Mouse (Mus musculus): ENCODE data around the gene Cys1. TPM values are rescaled to one million over a fixed set of nuclear protein-coding genes. Genes with fewer than 3 reads are reported as not detected.

Cys1 gene
- polyA plus RNA-seq, 1 experiment from 2014 or later = 0.97 TPM

DNA sequence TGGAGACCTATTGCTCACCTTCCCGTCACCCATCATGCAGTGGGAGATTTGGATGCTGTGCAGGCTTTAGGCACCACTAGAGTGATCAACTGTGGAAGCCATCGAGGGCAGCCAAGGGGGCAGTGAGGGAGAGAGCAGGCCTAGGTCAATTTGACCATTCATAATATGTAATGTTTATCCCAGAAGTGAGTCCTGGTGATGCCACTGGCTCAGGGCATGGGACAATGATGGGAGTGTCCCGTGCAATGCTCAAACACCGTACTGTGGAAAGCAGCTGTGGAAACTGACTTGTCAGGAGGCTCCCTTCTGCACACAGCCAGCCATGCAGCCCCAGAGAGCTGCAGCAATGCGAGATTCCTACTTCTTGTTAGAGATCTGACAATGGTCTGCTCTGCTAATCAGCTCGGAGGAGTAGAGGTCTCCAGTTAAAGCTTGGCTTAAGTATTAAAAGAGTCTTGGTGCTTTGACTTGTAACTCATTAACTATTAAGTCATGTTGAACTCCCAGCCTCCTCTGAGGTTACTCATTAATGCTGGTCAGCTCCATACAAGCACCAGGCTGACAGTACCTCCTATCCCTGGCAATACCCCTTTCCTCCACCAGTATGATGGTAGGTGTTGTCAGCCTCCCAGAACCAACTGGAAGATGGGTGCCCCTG lies 4.6 kb upstream of the Cys1 start:
- Histone ChIP-seq H3K9me3 (replicated peaks; ENCODE audit: control insufficient read depth, low read length) (no peaks in the 10 kb centered on the region), H3K4me3 (ENCODE audit: low read length) (no peak overlapping the region), H3K4me2 (ENCODE audit: low read depth, low read length) (no peak overlapping the region), H3K4me1 (ENCODE audit: control insufficient read depth, insufficient read depth, low read length) (peaks cover 15% of the 10 kb centered on the region), H3K27ac (ENCODE audit: low read length) (no peak overlapping the region), H3K9ac (ENCODE audit: low read length) (no peak overlapping the region), H3K36me3 (ENCODE audit: control insufficient read depth, insufficient read depth) (no peaks in the 10 kb centered on the region), H3K27me3 (ENCODE audit: control insufficient read depth, insufficient read depth, low read length) (peaks cover 11% of the 10 kb centered on the region)
- 70% methylated on average over 6 of the region's 6 CpGs for WGBS
- no peak for ATAC-seq (replicated peaks; ENCODE audit: extremely low read depth, insufficient read depth, low FRiP score)

- no peak for ATAC-seq (replicated peaks; ENCODE audit: extremely low read depth, insufficient read depth, low FRiP score)
- Histone ChIP-seq H3K4me2 (ENCODE audit: low read depth, low read length) (no peak overlapping the region), H3K9ac (ENCODE audit: low read length) (no peak overlapping the region), H3K4me3 (ENCODE audit: low read length) (no peak overlapping the region), H3K9me3 (replicated peaks; ENCODE audit: control insufficient read depth, low read length) (no peaks in the 10 kb centered on the region), H3K27ac (ENCODE audit: low read length) (no peak overlapping the region), H3K4me1 (ENCODE audit: control insufficient read depth, insufficient read depth, low read length) (peaks cover 27% of the 10 kb centered on the region), H3K36me3 (ENCODE audit: control insufficient read depth, insufficient read depth) (no peaks in the 10 kb centered on the region), H3K27me3 (ENCODE audit: control insufficient read depth, insufficient read depth, low read length) (peaks cover 14% of the 10 kb centered on the region)
- WGBS = 72% methylated on average over 7 of the region's 7 CpGs
Observed at GRCm38 (mm10) chr12:24683461-24683860, 1.8 kb upstream of the Cys1 start.

DNA sequence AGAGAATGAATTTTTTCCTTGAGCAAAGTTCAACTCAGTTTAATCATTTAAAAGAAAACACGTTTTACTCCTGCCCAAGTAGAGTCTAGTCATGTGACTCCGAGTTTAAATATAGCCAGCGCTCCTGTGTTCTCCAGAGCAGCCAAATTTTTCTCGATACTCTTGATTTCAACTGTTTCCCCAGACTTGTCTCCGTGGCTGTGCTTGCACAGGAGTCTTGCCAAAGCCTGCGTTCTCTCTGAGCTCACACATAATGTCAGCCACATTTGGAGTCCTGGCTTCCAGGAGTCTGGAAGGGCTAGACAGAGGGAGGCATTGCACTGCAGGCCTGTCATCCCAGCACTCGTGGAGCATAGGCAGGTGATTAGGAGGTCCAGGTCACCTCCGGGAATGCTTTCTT lies 950 bp upstream of the Cys1 start:
- H3K9ac ChIP-seq (ENCODE audit: low read length) = no peak overlapping the region
- H3K4me2 ChIP-seq (ENCODE audit: low read depth, low read length) = peak overlapping the region; percentile 96
- H3K27ac ChIP-seq (ENCODE audit: low read length) = peak overlapping the region; percentile 28
- H3K9me3 ChIP-seq (replicated peaks; ENCODE audit: control insufficient read depth, low read length) = no peaks in the 10 kb centered on the region
- peaks cover 14% of the 10 kb centered on the region for H3K27me3 ChIP-seq (ENCODE audit: control insufficient read depth, insufficient read depth, low read length)
- H3K4me3 ChIP-seq (ENCODE audit: low read length) = no peak overlapping the region
- H3K36me3 ChIP-seq (ENCODE audit: control insufficient read depth, insufficient read depth) = no peaks in the 10 kb centered on the region
- no peak; the same call in 1 of the 2 replicates for ATAC-seq (replicated peaks; ENCODE audit: extremely low read depth, insufficient read depth, low FRiP score)
- peaks cover 27% of the 10 kb centered on the region for H3K4me1 ChIP-seq (ENCODE audit: control insufficient read depth, insufficient read depth, low read length)
- WGBS = 23% methylated on average over 8 of the region's 8 CpGs

DNA sequence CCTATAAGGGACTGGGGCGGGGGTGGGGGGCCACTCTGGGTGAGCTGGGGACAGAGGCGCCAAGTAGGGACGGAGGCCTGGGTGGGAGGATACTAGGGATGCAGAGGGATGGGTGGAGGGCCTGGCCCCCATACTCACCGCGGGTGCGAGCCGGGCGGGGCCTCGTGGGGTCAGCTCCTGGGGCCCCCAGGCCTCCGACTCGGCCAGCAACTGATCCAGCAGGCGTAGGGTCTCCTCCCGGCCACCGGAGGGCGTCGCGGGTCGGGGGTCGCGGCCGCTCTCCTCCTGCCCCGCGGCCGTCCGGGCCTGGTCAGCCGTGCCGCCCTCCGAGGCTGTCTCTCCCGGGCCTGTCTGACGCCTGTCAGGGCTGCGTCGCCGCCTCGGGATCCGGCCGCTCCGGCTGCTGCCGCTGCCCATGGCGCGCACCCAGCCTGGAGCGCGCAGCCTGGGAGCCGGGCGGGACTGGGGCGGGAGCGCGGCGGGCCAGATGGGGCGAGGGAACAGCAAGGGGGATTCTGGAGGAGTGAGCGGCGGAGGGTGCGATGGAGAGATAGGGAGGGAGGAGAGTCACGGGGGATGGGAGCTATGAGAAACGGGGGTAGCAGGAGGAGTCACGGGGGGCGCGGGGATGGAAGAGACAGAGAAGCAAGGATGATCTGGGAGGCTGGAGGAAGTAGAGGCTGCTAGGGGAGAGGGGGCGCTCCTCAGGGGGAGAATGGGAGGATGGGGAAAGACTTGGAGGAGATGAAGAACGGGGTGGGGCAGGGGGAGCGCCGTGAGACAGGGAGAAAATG lies 924 bp downstream of the Cys1 start:
- WGBS = 1% methylated on average over 55 of the region's 61 CpGs
- Histone ChIP-seq H3K27me3 (ENCODE audit: control insufficient read depth, insufficient read depth, low read length) (peaks cover 14% of the 10 kb centered on the region), H3K4me1 (ENCODE audit: control insufficient read depth, insufficient read depth, low read length) (peaks cover 27% of the 10 kb centered on the region), H3K27ac (ENCODE audit: low read length) (peak overlapping the region; percentile 57), H3K36me3 (ENCODE audit: control insufficient read depth, insufficient read depth) (no peaks in the 10 kb centered on the region), H3K9me3 (replicated peaks; ENCODE audit: control insufficient read depth, low read length) (no peaks in the 10 kb centered on the region), H3K4me3 (ENCODE audit: low read length) (peak overlapping the region; percentile 67), H3K9ac (ENCODE audit: low read length) (peak overlapping the region; percentile 82), H3K4me2 (ENCODE audit: low read depth, low read length) (peak overlapping the region; percentile 96)
- peak; percentile 47 for ATAC-seq (replicated peaks; ENCODE audit: extremely low read depth, insufficient read depth, low FRiP score)

DNA sequence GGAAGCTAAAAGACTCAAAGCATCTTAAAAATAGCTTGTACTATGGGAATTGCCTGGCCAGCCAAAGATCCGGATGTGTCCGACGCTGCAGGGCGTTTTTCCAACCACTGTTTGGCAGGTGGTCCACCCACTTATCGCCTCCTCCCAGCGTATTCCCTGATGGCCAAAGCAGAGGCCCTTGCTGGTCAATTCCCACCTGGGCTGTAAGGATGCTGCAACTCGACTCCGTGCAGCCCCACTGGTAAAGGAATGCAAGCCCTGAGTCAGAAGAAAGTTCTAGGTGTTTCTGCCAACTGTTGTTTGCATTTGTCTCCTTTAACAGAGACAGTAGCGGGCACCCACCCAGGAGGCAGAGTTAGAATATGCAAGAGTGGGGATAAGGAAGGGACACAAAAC lies 1.5 kb downstream of the Cys1 start:
- Histone ChIP-seq H3K27me3 (ENCODE audit: control insufficient read depth, insufficient read depth, low read length) (peaks cover 14% of the 10 kb centered on the region), H3K9ac (ENCODE audit: low read length) (peak overlapping the region; percentile 82; the same call in 1 of the 2 replicates), H3K4me1 (ENCODE audit: control insufficient read depth, insufficient read depth, low read length) (peaks cover 27% of the 10 kb centered on the region), H3K4me2 (ENCODE audit: low read depth, low read length) (peak overlapping the region; percentile 96), H3K27ac (ENCODE audit: low read length) (no peak overlapping the region; the same call in 1 of the 2 replicates), H3K4me3 (ENCODE audit: low read length) (peak overlapping the region; percentile 67), H3K9me3 (replicated peaks; ENCODE audit: control insufficient read depth, low read length) (no peaks in the 10 kb centered on the region), H3K36me3 (ENCODE audit: control insufficient read depth, insufficient read depth) (no peaks in the 10 kb centered on the region)
- no peak for ATAC-seq (replicated peaks; ENCODE audit: extremely low read depth, insufficient read depth, low FRiP score)
- WGBS = 17% methylated on average over 9 of the region's 9 CpGs

GRCm38 (mm10) chr12:24662131-24662530 lies 19.5 kb downstream of the Cys1 start:
- Histone ChIP-seq H3K36me3 (ENCODE audit: control insufficient read depth, insufficient read depth) (peaks cover 12% of the 10 kb centered on the region), H3K27ac (ENCODE audit: low read length) (no peak overlapping the region), H3K27me3 (ENCODE audit: control insufficient read depth, insufficient read depth, low read length) (no peaks in the 10 kb centered on the region), H3K9me3 (replicated peaks; ENCODE audit: control insufficient read depth, low read length) (no peaks in the 10 kb centered on the region), H3K9ac (ENCODE audit: low read length) (no peak overlapping the region), H3K4me3 (ENCODE audit: low read length) (no peak overlapping the region), H3K4me1 (ENCODE audit: control insufficient read depth, insufficient read depth, low read length) (peaks cover 23% of the 10 kb centered on the region), H3K4me2 (ENCODE audit: low read depth, low read length) (no peak overlapping the region)
- 77% methylated on average over 5 of the region's 5 CpGs for WGBS
- ATAC-seq (replicated peaks; ENCODE audit: extremely low read depth, insufficient read depth, low FRiP score) = no peak

- no peak overlapping the region for H3K4me3 ChIP-seq (ENCODE audit: low read length)
- no peak for ATAC-seq (replicated peaks; ENCODE audit: extremely low read depth, insufficient read depth, low FRiP score)
- no peaks in the 10 kb centered on the region for H3K27me3 ChIP-seq (ENCODE audit: control insufficient read depth, insufficient read depth, low read length)
- peaks cover 12% of the 10 kb centered on the region for H3K36me3 ChIP-seq (ENCODE audit: control insufficient read depth, insufficient read depth)
- H3K4me1 ChIP-seq (ENCODE audit: control insufficient read depth, insufficient read depth, low read length) = peaks cover 31% of the 10 kb centered on the region
- no peak overlapping the region for H3K9ac ChIP-seq (ENCODE audit: low read length)
- 50% methylated on average over 4 of the region's 4 CpGs for WGBS
- H3K9me3 ChIP-seq (replicated peaks; ENCODE audit: control insufficient read depth, low read length) = no peaks in the 10 kb centered on the region
- H3K4me2 ChIP-seq (ENCODE audit: low read depth, low read length) = no peak overlapping the region
- peak overlapping the region; percentile 58 for H3K27ac ChIP-seq (ENCODE audit: low read length)
Observed at GRCm38 (mm10) chr12:24661100-24661499, 20.5 kb downstream of the Cys1 start.

DNA sequence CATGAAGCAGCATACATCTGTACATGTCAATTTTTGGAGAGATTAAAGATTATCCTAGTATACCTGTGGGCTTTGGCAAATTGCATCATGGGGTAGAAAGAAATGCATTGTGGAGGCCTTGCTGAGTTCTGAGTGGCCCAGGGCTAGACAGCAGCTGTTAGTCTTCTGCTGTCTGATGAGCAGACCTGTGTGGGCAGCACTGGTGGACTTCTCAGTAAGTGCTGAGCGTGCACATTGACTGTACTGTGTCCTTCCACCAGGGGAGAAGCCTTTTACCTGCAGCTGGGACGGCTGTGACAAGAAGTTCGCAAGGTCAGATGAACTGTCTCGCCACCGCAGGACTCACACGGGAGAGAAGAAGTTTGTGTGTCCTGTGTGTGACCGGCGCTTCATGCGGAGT lies 21.7 kb downstream of the Cys1 start:
- ATAC-seq (replicated peaks; ENCODE audit: extremely low read depth, insufficient read depth, low FRiP score) = no peak
- no peak overlapping the region for H3K27ac ChIP-seq (ENCODE audit: low read length)
- H3K9ac ChIP-seq (ENCODE audit: low read length) = no peak overlapping the region
- H3K9me3 ChIP-seq (replicated peaks; ENCODE audit: control insufficient read depth, low read length) = no peaks in the 10 kb centered on the region
- no peak overlapping the region for H3K4me3 ChIP-seq (ENCODE audit: low read length)
- H3K4me2 ChIP-seq (ENCODE audit: low read depth, low read length) = no peak overlapping the region
- peaks cover 38% of the 10 kb centered on the region for H3K4me1 ChIP-seq (ENCODE audit: control insufficient read depth, insufficient read depth, low read length)
- no peaks in the 10 kb centered on the region for H3K27me3 ChIP-seq (ENCODE audit: control insufficient read depth, insufficient read depth, low read length)
- peaks cover 20% of the 10 kb centered on the region for H3K36me3 ChIP-seq (ENCODE audit: control insufficient read depth, insufficient read depth)
- 86% methylated on average over 9 of the region's 9 CpGs for WGBS

GRCm38 (mm10) chr12:24658998-24659397 lies 22.6 kb downstream of the Cys1 start:
- peaks cover 29% of the 10 kb centered on the region for H3K36me3 ChIP-seq (ENCODE audit: control insufficient read depth, insufficient read depth)
- no peak overlapping the region for H3K27ac ChIP-seq (ENCODE audit: low read length)
- H3K27me3 ChIP-seq (ENCODE audit: control insufficient read depth, insufficient read depth, low read length) = no peaks in the 10 kb centered on the region
- no peaks in the 10 kb centered on the region for H3K9me3 ChIP-seq (replicated peaks; ENCODE audit: control insufficient read depth, low read length)
- peaks cover 47% of the 10 kb centered on the region for H3K4me1 ChIP-seq (ENCODE audit: control insufficient read depth, insufficient read depth, low read length)
- 76% methylated on average over 4 of the region's 4 CpGs for WGBS
- no peak overlapping the region for H3K4me2 ChIP-seq (ENCODE audit: low read depth, low read length)
- no peak overlapping the region for H3K4me3 ChIP-seq (ENCODE audit: low read length)
- no peak overlapping the region for H3K9ac ChIP-seq (ENCODE audit: low read length)
- ATAC-seq (replicated peaks; ENCODE audit: extremely low read depth, insufficient read depth, low FRiP score) = no peak
